Mouse (Mus musculus): ENCODE data around the gene Tns4.

The Tns4 gene

GRCm38 (mm10) chr11:99044306-99044705, 44.8 kb downstream of the Tns4 start:
- no peak for DNase-seq

GRCm38 (mm10) chr11:99043632-99044031, 45.5 kb downstream of the Tns4 start:
- no peak for DNase-seq

- no peak for DNase-seq
Measured at GRCm38 (mm10) chr11:99042834-99043431, 46.2 kb downstream of the Tns4 start.

- DNase-seq: no peak
Measured at GRCm38 (mm10) chr11:99041841-99042780, 47.0 kb downstream of the Tns4 start.

GRCm38 (mm10) chr11:99041051-99041729, 47.9 kb downstream of the Tns4 start, which contains the start of gene Igfbp4:
Gene Igfbp4, plus strand, starts transcription at chr11:99041244.
- DNase-seq: peak; percentile 36

GRCm38 (mm10) chr11:99040346-99040974, 48.6 kb downstream of the Tns4 start:
- DNase-seq: no peak

GRCm38 (mm10) chr11:99039782-99040181, 49.3 kb downstream of the Tns4 start:
- DNase-seq: peak; percentile 78

GRCm38 (mm10) chr11:99036254-99036653, 52.9 kb downstream of the Tns4 start:
- DNase-seq: no peak

GRCm38 (mm10) chr11:99035350-99035749, 53.8 kb downstream of the Tns4 start:
- no peak for DNase-seq

GRCm38 (mm10) chr11:99026899-99027440, 62.1 kb downstream of the Tns4 start:
- no peak for DNase-seq

GRCm38 (mm10) chr11:99025878-99026277, 63.2 kb downstream of the Tns4 start:
- no peak for DNase-seq

- no peak for DNase-seq
Measured at GRCm38 (mm10) chr11:99024468-99025134, 64.5 kb downstream of the Tns4 start.

GRCm38 (mm10) chr11:99023500-99024467, 65.3 kb downstream of the Tns4 start, which contains the start of gene Top2a:
Gene Top2a, minus strand, starts transcription at chr11:99024189.
- DNase-seq: peak; percentile 94

- DNase-seq: no peak
Measured at GRCm38 (mm10) chr11:99023094-99023493, 66.0 kb downstream of the Tns4 start.

GRCm38 (mm10) chr11:99022384-99022933, 66.6 kb downstream of the Tns4 start:
- no peak for DNase-seq

- DNase-seq: no peak
Measured at GRCm38 (mm10) chr11:99019844-99020243, 69.3 kb downstream of the Tns4 start.

Measured in right cerebral cortex, adult 18-20 months (tissue).